Mouse (Mus musculus) v-Abl transformed pro-B cells (cell line): ENCODE data around the gene Gm10644.

Experiments
- in situ Hi-C, 2 experiments: fragments of 400-800 bp; cut with MboI; formaldehyde crosslinking; loops; one replicate each; pipeline ENCODE4 v1.15.1; 2025; ENCODE audit not compliant: unreplicated experiment in 2 of 2

Gene Gm10644

GRCm38 (mm10) chr8:83981533-83981932, 26.5 kb upstream of the Gm10644 start:
- in situ Hi-C loops, result no loop called here

GRCm38 (mm10) chr8:83980845-83981244, 25.8 kb upstream of the Gm10644 start:
- in situ Hi-C loops, result no loop called here

GRCm38 (mm10) chr8:83980250-83980649, 25.2 kb upstream of the Gm10644 start:
- in situ Hi-C loops, result no loop called here

GRCm38 (mm10) chr8:83978200-83978599, 23.2 kb upstream of the Gm10644 start:
- in situ Hi-C loops, result no loop called here

- in situ Hi-C loops, result no loop called here
Observed at GRCm38 (mm10) chr8:83977646-83978045, 22.6 kb upstream of the Gm10644 start.

GRCm38 (mm10) chr8:83976779-83977350, 21.9 kb upstream of the Gm10644 start:
- in situ Hi-C loops, result no loop called here

GRCm38 (mm10) chr8:83976101-83976630, 21.2 kb upstream of the Gm10644 start:
- in situ Hi-C loops, result no loop called here

- in situ Hi-C loops, result no loop called here
Observed at GRCm38 (mm10) chr8:83974521-83974920, 19.5 kb upstream of the Gm10644 start.

- in situ Hi-C loops, result no loop called here
Observed at GRCm38 (mm10) chr8:83973161-83974031, 18.4 kb upstream of the Gm10644 start.

GRCm38 (mm10) chr8:83972150-83973120, 17.4 kb upstream of the Gm10644 start, which contains the start of gene Prkaca:
Gene Prkaca, plus strand, starts transcription at chr8:83972993.
- in situ Hi-C loops, result no loop called here

GRCm38 (mm10) chr8:83971661-83972060, 16.7 kb upstream of the Gm10644 start:
- in situ Hi-C loops, result no loop called here

GRCm38 (mm10) chr8:83971121-83971520, 16.1 kb upstream of the Gm10644 start:
- in situ Hi-C loops, result no loop called here

GRCm38 (mm10) chr8:83967701-83968100, 12.7 kb upstream of the Gm10644 start:
- in situ Hi-C loops, result no loop called here

GRCm38 (mm10) chr8:83964015-83964765, 9.2 kb upstream of the Gm10644 start:
- in situ Hi-C loops, result no loop called here

GRCm38 (mm10) chr8:83956789-83957188, 1.8 kb upstream of the Gm10644 start:
- in situ Hi-C loops, result loop anchor here in 1 of 2 experiments (10.0 kb wide), 1 partner anchor 62 kb away; no protein-coding TSS in a partner anchor

- in situ Hi-C loops, result loop anchor here in 1 of 2 experiments (10.0 kb wide), 1 partner anchor 61 kb away; no protein-coding TSS in a partner anchor
Observed at GRCm38 (mm10) chr8:83955958-83956218, 883 bp upstream of the Gm10644 start.

GRCm38 (mm10) chr8:83954749-83955105, 278 bp downstream of the Gm10644 start:
- in situ Hi-C loops, result loop anchor here in 1 of 2 experiments (10.0 kb wide), 1 partner anchor 60 kb away; no protein-coding TSS in a partner anchor

- in situ Hi-C loops, result no loop called here
Observed at GRCm38 (mm10) chr8:83945540-83945939, 9.5 kb downstream of the Gm10644 start.

GRCm38 (mm10) chr8:83942446-83942845, 12.6 kb downstream of the Gm10644 start:
- in situ Hi-C loops, result no loop called here
